Mouse (Mus musculus) cerebellum, adult 8-10 months (tissue): ENCODE data around the gene Ccdc188.
"Not testable (repeated sequence)": the region's sequence is repeated elsewhere in the genome, so short reads cannot be mapped to it uniquely, and the experiment has no call there.

ENCODE experiments used
- DNase-seq: peaks from one replicate; pipeline ENCODE4 v3.0.0; 2022

Gene Ccdc188

GRCm38 (mm10) chr16:18217579-18217978 lies at the start of gene Ccdc188:
Gene Ccdc188, plus strand, starts transcription at chr16:18217879.
- DNase-seq: no peak

- DNase-seq: no peak
Observed at GRCm38 (mm10) chr16:18169156-18169555, 48.5 kb upstream of the Ccdc188 start.

GRCm38 (mm10) chr16:18169776-18170175 lies 47.9 kb upstream of the Ccdc188 start:
- no peak for DNase-seq

GRCm38 (mm10) chr16:18172266-18172855 lies 45.3 kb upstream of the Ccdc188 start:
- DNase-seq: peak; percentile 90

GRCm38 (mm10) chr16:18173231-18173630 lies 44.4 kb upstream of the Ccdc188 start:
- DNase-seq: no peak

- DNase-seq: no peak
Observed at GRCm38 (mm10) chr16:18173788-18174187, 43.9 kb upstream of the Ccdc188 start.

- no peak for DNase-seq
Observed at GRCm38 (mm10) chr16:18175817-18176541, 41.7 kb upstream of the Ccdc188 start.

- DNase-seq: no peak
Observed at GRCm38 (mm10) chr16:18176758-18177157, 40.9 kb upstream of the Ccdc188 start.

- DNase-seq: no peak
Observed at GRCm38 (mm10) chr16:18179591-18179990, 38.1 kb upstream of the Ccdc188 start.

GRCm38 (mm10) chr16:18181398-18181797 lies 36.3 kb upstream of the Ccdc188 start:
- no peak for DNase-seq

- no peak for DNase-seq
Observed at GRCm38 (mm10) chr16:18182766-18183165, 34.9 kb upstream of the Ccdc188 start.

- DNase-seq: no peak
Observed at GRCm38 (mm10) chr16:18185715-18186449, 31.8 kb upstream of the Ccdc188 start.

GRCm38 (mm10) chr16:18186798-18187197 lies 30.9 kb upstream of the Ccdc188 start:
- no peak for DNase-seq

- DNase-seq: no peak
Observed at GRCm38 (mm10) chr16:18187221-18187620, 30.5 kb upstream of the Ccdc188 start.

GRCm38 (mm10) chr16:18191006-18191405 lies 26.7 kb upstream of the Ccdc188 start:
- DNase-seq: no peak

- DNase-seq: no peak
Observed at GRCm38 (mm10) chr16:18194208-18194985, 23.3 kb upstream of the Ccdc188 start.

GRCm38 (mm10) chr16:18195068-18195467 lies 22.6 kb upstream of the Ccdc188 start:
- DNase-seq: no peak

- not testable (repeated sequence) for DNase-seq
Observed at GRCm38 (mm10) chr16:18195561-18195960, 22.1 kb upstream of the Ccdc188 start.

- no peak for DNase-seq
Observed at GRCm38 (mm10) chr16:18197881-18198280, 19.8 kb upstream of the Ccdc188 start.

- no peak for DNase-seq
Observed at GRCm38 (mm10) chr16:18198365-18199098, 19.1 kb upstream of the Ccdc188 start.

- no peak for DNase-seq
Observed at GRCm38 (mm10) chr16:18200062-18200461, 17.6 kb upstream of the Ccdc188 start.

GRCm38 (mm10) chr16:18201620-18202019 lies 16.1 kb upstream of the Ccdc188 start:
- DNase-seq: no peak
